Mouse (Mus musculus) olfactory bulb, adult 2 months (tissue): ENCODE measurements around the gene Tmem141. TPM values are rescaled to one million over a fixed set of nuclear protein-coding genes. Genes with fewer than 3 reads are reported as not detected.

Source experiments
- H3K27ac ChIP-seq: fragments of 200-500 bp; 2 replicates; pipeline ENCODE4 v1.5.1; 2012; ENCODE audit warnings: low read depth, low read length; ENCODE audit not compliant: insufficient read depth
- H3K4me1 ChIP-seq: fragments of 200-500 bp; 2 replicates; pipeline ENCODE4 v1.6.1; 2012; ENCODE audit warnings: low read length; ENCODE audit not compliant: control insufficient read depth, insufficient read depth
- H3K4me3 ChIP-seq: fragments of 200-500 bp; 2 replicates; pipeline ENCODE4 v1.5.1; 2012; ENCODE audit warnings: mild to moderate bottlenecking, low read depth, low read length, moderate library complexity; ENCODE audit not compliant: insufficient read depth
- CTCF ChIP-seq: fragments of 200-500 bp; IDR thresholded peaks from 2 replicates; pipeline ENCODE4 v1.5.1; 2012; ENCODE audit warnings: low read depth, mild to moderate bottlenecking, low read length, moderate library complexity; ENCODE audit not compliant: insufficient read depth
- POLR2A ChIP-seq: fragments of 200-500 bp; IDR thresholded peaks from 2 replicates; pipeline ENCODE4 v1.6.1; 2012; ENCODE audit warnings: mild to moderate bottlenecking, low read depth, low read length, moderate library complexity; ENCODE audit not compliant: insufficient read depth
- WGBS: fragments of 180-500 bp; shearing (Covaris S2); methylation state at CpG from one replicate; pipeline ENCODE4 v1.1.7; 2018; 5-methylcytosine and 5-hydroxymethylcytosine counted together
- polyA plus RNA-seq: library from polyadenylated mRNA; stranded (reverse); fragments of >200 nt; gene quantifications from 2 replicates; pipeline ENCODE4 v1.2.4, GENCODE M21; 2012; ENCODE audit warnings: low replicate concordance; ENCODE audit not compliant: missing spikeins, insufficient read depth, insufficient read length

Tmem141 gene
- polyA plus RNA-seq, 1 experiment = not detected

- WGBS = 73% methylated on average over 1 of the region's 1 CpGs
Observed at GRCm38 (mm10) chr2:25654502-25654901, 32.7 kb upstream of the Tmem141 start.

GRCm38 (mm10) chr2:25652902-25653301, 31.1 kb upstream of the Tmem141 start, which contains the start of gene Lcn8:
Lcn8 (plus strand) TSS chr2:25653120.
- no peak for TF ChIP-seq CTCF
- no peak for TF ChIP-seq POLR2A
- Histone ChIP-seq H3K4me3 (no peak within 1 kb of the TSS), H3K27ac (no peak within 1 kb of the TSS), H3K4me1 (no peaks in the 10 kb centered on the region)
- 82% methylated on average over 2 of the region's 2 CpGs for WGBS

More at GRCm38 (mm10) chr2:25654502-25654901, 32.7 kb upstream of the Tmem141 start:
- Histone ChIP-seq H3K27ac (no peak overlapping the region), H3K4me3 (no peak overlapping the region), H3K4me1 (no peaks in the 10 kb centered on the region)
- TF ChIP-seq POLR2A (no peak), CTCF (no peak)

GRCm38 (mm10) chr2:25639890-25640289, 18.1 kb upstream of the Tmem141 start:
- Histone ChIP-seq H3K27ac (no peak overlapping the region), H3K4me1 (no peaks in the 10 kb centered on the region), H3K4me3 (no peak overlapping the region)
- 20% methylated on average over 6 of the region's 6 CpGs for WGBS
- TF ChIP-seq CTCF (no peak), POLR2A (no peak)

GRCm38 (mm10) chr2:25634046-25634445, 12.2 kb upstream of the Tmem141 start:
- TF ChIP-seq CTCF (no peak), POLR2A (no peak)
- WGBS = 74% methylated on average over 1 of the region's 1 CpGs
- H3K27ac ChIP-seq = no peak overlapping the region
- no peaks in the 10 kb centered on the region for H3K4me1 ChIP-seq
- H3K4me3 ChIP-seq = no peak overlapping the region

- TF ChIP-seq CTCF = no peak
- no peak for TF ChIP-seq POLR2A
- no peak overlapping the region for H3K4me3 ChIP-seq
- no peak overlapping the region for H3K27ac ChIP-seq
- WGBS = 82% methylated on average over 3 of the region's 3 CpGs
- no peaks in the 10 kb centered on the region for H3K4me1 ChIP-seq
Observed at GRCm38 (mm10) chr2:25633616-25634015, 11.8 kb upstream of the Tmem141 start.

GRCm38 (mm10) chr2:25628738-25629137, 6.9 kb upstream of the Tmem141 start:
- TF ChIP-seq CTCF = no peak
- no peak for TF ChIP-seq POLR2A
- Histone ChIP-seq H3K4me1 (no peaks in the 10 kb centered on the region), H3K4me3 (no peak overlapping the region), H3K27ac (no peak overlapping the region)
- 63% methylated on average over 4 of the region's 4 CpGs for WGBS

- no peak within 1 kb of the TSS for H3K27ac ChIP-seq
- no peak for TF ChIP-seq POLR2A
- TF ChIP-seq CTCF = no peak
- H3K4me1 ChIP-seq = no peaks in the 10 kb centered on the region
- whole genome bisulfite sequencing = 84% methylated on average over 6 of the region's 6 CpGs
- no peak within 1 kb of the TSS for H3K4me3 ChIP-seq
Observed at GRCm38 (mm10) chr2:25627811-25628210, 6.0 kb upstream of the Tmem141 start, which contains the start of gene Fcna. Fcna (minus strand) TSS chr2:25628030.

- TF ChIP-seq CTCF (no peak), POLR2A (no peak)
- WGBS = 74% methylated on average over 5 of the region's 5 CpGs
- Histone ChIP-seq H3K27ac (no peak overlapping the region), H3K4me1 (peaks cover 8% of the 10 kb centered on the region), H3K4me3 (no peak overlapping the region)
Observed at GRCm38 (mm10) chr2:25625986-25626385, 4.2 kb upstream of the Tmem141 start.

GRCm38 (mm10) chr2:25620852-25621228, 965 bp downstream of the Tmem141 start:
- no peak overlapping the region for H3K27ac ChIP-seq
- H3K4me3 ChIP-seq = no peak overlapping the region
- 80% methylated on average over 4 of the region's 4 CpGs for WGBS
- TF ChIP-seq POLR2A (no peak), CTCF (no peak)
- H3K4me1 ChIP-seq = peaks cover 17% of the 10 kb centered on the region

GRCm38 (mm10) chr2:25620386-25620785, 1.4 kb downstream of the Tmem141 start:
- TF ChIP-seq CTCF (no peak), POLR2A (no peak)
- no peak overlapping the region for H3K27ac ChIP-seq
- WGBS = 88% methylated on average over 6 of the region's 6 CpGs
- no peak overlapping the region for H3K4me3 ChIP-seq
- H3K4me1 ChIP-seq = peaks cover 18% of the 10 kb centered on the region
